Mouse (Mus musculus) lung, postnatal 0 days (tissue): Measurements from ENCODE around the gene Ncam1.

Experiments
- CTCF ChIP-seq: IDR thresholded peaks from 2 replicates; pipeline ENCODE4 v1.5.1; 2016; ENCODE audit warnings: antibody characterized with exemption, mild to moderate bottlenecking
- EP300 ChIP-seq: IDR thresholded peaks from 2 replicates; pipeline ENCODE4 v1.6.1; 2016; ENCODE audit warnings: antibody characterized with exemption, mild to moderate bottlenecking, control low read depth

- TF ChIP-seq EP300: no peak
- no peak for TF ChIP-seq CTCF
Measured at GRCm38 (mm10) chr9:49485892-49486311, 312.8 kb downstream of the Ncam1 start, which contains the start of gene Ttc12.
